Mouse (Mus musculus): ENCODE results near the gene Egr2. TPM values are rescaled to one million over a fixed set of nuclear protein-coding genes. Genes with fewer than 3 reads are reported as not detected.
A peak's percentile ranks its signal among the peaks of the same experiment; 100 is the strongest.

Gene Egr2
- total RNA-seq, 2 experiments from 2014 or later: 0.63 to 1.6 TPM

DNA sequence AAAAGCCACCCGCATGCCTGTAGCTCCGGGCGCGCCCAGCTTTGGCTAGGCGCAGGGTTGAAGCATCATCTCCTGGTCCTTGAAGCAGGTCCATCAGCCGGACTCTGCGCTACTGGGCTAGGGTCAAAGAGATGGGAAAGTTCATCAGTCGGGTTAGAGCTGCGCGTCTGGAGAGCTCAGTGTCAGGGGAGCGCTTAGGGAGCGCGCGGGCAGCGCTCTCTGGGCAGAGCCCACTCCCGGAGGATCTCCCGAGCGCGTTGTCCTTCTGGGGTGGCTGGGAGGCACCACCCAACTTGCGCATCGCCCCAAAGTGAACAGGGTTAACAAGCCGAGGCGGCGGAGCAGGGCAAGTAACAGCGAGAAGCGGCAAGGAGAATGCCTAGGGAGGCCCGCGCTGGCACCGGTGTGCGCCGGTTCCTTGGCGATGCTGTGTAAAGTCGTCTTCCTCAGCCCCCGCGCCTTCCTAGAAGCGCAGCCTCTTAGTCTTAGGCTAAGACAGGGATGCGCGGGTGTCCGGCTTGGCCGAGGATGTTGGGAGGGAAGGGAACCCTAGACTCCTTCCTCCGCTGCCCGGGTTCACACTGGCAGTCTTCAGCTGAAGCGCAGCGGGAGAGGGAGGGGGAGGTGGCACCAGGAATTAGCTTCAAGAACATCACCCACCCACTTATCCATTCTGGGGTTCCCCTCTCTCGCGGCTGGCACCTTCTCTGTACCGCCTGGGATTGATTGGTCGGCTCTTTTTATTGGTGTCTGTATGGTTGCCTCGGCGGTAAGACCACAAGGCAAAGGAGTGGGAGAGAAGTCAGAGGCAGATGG lies 3.5 kb downstream of the Egr2 start:
- DNase-seq: no peak

- no peak for DNase-seq
These were observed 4.1 kb downstream of the Egr2 start for GRCm38 (mm10) chr10:67539401-67539730.

- no peak for DNase-seq
These were observed 5.3 kb downstream of the Egr2 start for GRCm38 (mm10) chr10:67540591-67540990.

DNA sequence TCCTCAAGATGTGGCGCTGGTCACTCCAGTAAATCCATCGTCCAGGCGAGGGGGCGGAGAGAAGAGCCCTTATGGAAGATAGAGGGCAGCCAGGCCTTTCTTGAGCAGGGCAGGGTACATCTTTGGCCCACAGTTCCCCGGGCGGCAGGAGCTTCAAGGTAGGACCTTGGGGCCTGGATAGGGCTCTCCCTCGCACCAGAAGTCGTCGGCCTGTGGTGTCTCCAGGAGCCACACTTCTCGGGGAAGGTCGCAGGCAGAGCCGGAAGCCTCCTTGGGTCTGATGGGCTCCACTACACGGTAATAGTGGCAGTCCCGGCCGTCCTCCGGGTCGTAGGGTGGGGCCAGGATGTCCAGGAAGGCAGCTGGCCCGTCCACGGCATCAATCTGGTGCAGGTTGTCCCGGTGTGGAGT lies 12.6 kb downstream of the Egr2 start:
- peak; percentile 28 to 41 for DNase-seq

DNA sequence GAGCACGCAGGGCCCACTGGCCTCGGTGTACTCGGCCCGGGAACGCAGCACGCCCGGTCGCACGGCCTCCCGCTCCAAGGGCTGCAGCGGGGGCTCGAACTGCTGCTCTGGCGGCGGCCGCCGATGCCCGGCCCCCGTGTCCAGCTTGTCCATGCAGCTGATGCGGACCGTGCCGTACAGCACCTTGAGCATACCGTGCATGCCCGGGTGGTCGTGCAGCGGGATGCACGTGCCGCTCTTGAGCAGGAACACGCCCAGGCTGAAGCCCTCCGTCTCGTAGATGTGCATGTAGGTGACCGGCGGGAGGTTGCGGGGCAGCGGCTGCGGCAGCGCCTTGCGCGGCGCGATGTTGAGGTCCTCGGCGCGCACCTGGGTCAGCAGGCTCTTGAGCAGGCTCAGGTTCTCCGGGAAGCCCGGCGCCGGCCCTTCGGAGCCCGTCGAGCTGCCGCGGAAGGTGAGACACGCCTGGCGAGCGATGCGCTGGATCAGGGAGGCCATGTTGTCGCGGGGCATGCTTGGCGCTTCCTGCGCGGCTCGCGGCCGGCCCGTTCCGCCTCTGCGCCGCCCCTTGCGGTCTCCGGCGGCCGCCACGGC lies 13.1 kb downstream of the Egr2 start:
- peak; percentile 29 to 66 for DNase-seq

DNA sequence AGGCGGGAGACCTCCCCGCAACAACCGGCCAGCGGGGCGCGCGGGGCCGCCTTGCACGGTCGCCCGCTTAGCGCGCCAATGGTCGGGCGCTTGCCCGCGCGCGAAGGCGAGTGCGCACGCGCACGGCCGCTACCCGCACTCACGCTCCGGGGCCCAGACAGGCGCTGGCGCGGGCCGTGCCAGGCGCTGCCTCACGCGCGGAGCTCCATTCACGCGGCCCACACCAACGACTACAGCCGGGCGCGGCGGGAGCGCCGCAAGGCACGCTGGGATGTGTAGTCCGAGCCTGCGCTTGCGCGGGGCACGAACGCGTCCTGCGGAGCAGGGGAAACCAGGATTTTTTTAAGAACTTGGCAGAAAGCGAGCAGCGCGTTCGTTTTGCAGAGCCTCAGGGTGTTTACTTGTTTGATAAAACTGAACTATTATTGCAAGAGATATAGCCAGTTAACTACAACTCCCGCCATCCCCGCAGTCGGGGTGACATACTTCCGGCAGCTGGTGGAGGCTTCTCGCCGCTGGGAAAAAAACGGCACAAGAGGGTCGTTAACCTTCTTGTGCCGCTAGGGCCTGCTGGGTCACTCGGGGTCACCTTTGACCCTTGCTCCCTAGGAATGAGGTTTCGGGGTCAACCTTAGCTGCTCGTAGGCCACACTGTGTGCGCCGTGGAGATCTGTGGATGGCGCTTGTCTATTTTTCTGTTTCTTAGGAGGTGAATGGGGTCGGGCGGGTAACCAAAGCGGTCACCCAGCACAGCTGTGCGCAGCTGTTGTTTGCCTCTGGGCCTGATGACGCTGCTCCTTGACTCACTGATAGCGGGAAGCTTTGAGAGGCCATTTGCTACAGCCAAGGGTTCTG lies 13.8 kb downstream of the Egr2 start, which contains the start of gene Ado:
Gene Ado, minus strand, starts transcription at position 79 of the 855 bp plus-strand sequence.
- peak; percentile 92 to 94 for DNase-seq

DNA sequence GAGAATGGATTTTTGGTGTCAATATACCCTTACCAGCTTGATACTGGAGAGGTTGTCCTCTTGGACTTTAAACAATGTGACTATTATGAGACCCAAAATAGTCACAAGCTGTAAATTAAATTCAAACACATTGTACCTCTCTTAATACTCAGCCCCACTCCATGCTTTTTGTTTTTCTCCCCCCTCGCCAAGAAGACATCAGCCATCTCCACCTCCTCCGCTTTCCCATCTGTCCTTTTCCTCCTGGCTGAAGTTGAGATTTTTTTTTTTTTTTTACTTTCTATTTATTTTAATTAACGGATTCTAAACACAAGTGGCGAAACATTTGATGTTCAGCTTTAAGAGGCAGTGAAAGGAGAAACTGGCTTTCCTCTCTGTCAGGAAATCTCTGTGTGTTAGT lies 22.8 kb downstream of the Egr2 start:
- no peak for DNase-seq

GRCm38 (mm10) chr10:67559765-67560394 lies 24.6 kb downstream of the Egr2 start:
- DNase-seq: no peak

DNA sequence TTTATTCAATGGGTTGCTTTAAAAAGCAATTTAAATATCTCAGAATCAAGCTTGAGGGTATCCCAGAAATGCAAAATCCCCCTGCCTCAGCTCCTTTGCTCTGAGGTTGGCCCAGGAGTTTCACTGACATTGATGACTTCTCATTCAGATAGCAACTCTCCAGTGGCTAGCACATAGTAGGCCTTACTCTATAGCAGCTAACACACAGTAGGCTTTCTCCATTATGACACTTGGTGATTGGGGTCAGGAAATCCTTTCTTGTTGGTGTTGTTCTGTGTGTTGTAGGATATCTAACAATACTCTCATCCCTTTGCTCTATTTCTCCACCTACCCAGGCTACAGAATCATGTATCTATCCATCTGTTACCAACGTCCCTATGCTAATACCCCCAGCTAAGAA lies 25.9 kb downstream of the Egr2 start:
- DNase-seq: no peak

- DNase-seq: no peak
These were observed 29.2 kb downstream of the Egr2 start for GRCm38 (mm10) chr10:67564509-67564908.

GRCm38 (mm10) chr10:67566104-67566503 lies 30.8 kb downstream of the Egr2 start:
- no peak for DNase-seq

GRCm38 (mm10) chr10:67569539-67569938 lies 34.3 kb downstream of the Egr2 start:
- no peak for DNase-seq

- no peak for DNase-seq
These were observed 36.2 kb downstream of the Egr2 start for GRCm38 (mm10) chr10:67571443-67571842.

- no peak for DNase-seq
These were observed 38.0 kb downstream of the Egr2 start for GRCm38 (mm10) chr10:67573310-67573709.

GRCm38 (mm10) chr10:67579830-67580229 lies 44.6 kb downstream of the Egr2 start:
- DNase-seq: no peak

- no peak for DNase-seq
These were observed 46.5 kb downstream of the Egr2 start for GRCm38 (mm10) chr10:67581698-67582285.

DNA sequence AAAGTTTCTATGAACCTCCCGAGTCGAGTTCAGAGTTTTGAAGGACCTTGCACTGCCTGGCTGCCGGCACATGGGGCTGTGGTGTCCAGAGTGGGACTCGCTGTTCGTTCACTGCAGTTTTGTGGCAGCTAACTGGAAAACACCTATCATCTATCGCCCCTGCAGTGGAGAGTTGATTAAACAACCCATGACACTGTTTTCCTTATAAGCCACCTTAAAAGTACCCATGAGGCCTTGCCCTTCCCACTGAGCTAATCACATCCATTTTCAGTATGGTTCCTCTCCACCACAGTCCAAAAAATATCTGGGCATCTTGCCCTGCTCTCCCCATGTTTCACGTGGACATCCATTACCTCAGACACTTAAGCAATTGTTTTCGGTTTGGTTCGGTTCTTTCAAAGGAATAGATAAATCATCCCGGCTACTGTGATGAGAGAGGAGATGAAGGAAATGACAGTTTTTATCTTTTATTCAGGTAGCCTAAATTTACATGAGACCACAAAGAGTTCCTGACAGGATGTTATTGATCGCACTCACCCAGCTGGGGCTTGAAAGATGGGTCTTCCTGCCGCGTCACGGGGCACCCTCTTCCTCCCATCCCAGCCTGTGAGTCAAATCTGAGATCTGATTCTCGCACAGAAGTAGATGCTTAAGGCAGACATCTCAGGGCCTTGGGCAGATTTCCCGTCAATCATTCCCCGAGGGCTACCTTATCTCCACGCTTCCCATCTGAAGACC lies 50.8 kb downstream of the Egr2 start:
- DNase-seq: no peak
